Mouse (Mus musculus): Measurements from ENCODE around the gene Prm3.
A peak's percentile ranks its signal among the peaks of the same experiment; 100 is the strongest.

Gene Prm3

GRCm38 (mm10) chr16:10788866-10789265, 1.8 kb downstream of the Prm3 start:
- no peak for DNase-seq

- DNase-seq: no peak
Observed at GRCm38 (mm10) chr16:10788271-10788670, 2.4 kb downstream of the Prm3 start, which contains the start of gene Tnp2. TSS of gene Tnp2 (minus strand) at chr16:10788660.

- no peak for DNase-seq
Observed at GRCm38 (mm10) chr16:10787548-10788058, 3.1 kb downstream of the Prm3 start.

GRCm38 (mm10) chr16:10786782-10787547, 3.7 kb downstream of the Prm3 start:
- no peak for DNase-seq

GRCm38 (mm10) chr16:10786288-10786687, 4.4 kb downstream of the Prm3 start:
- peak; percentile 83 for DNase-seq

- peak; percentile 71 for DNase-seq
Observed at GRCm38 (mm10) chr16:10785371-10786231, 5.1 kb downstream of the Prm3 start, which contains the start of gene Socs1. TSS of gene Socs1 (minus strand) at chr16:10785536.

- peak; percentile 86 for DNase-seq
Observed at GRCm38 (mm10) chr16:10784793-10785370, 5.8 kb downstream of the Prm3 start.

- peak; percentile 35 for DNase-seq
Observed at GRCm38 (mm10) chr16:10783883-10784792, 6.6 kb downstream of the Prm3 start.

- DNase-seq: no peak
Observed at GRCm38 (mm10) chr16:10783451-10783850, 7.3 kb downstream of the Prm3 start.

- no peak for DNase-seq
Observed at GRCm38 (mm10) chr16:10783152-10783434, 7.6 kb downstream of the Prm3 start.

- DNase-seq: no peak
Observed at GRCm38 (mm10) chr16:10782377-10783151, 8.2 kb downstream of the Prm3 start.

- DNase-seq: no peak
Observed at GRCm38 (mm10) chr16:10781862-10782371, 8.8 kb downstream of the Prm3 start.

GRCm38 (mm10) chr16:10780631-10781120, 10.0 kb downstream of the Prm3 start:
- no peak for DNase-seq

GRCm38 (mm10) chr16:10777579-10778160, 13.0 kb downstream of the Prm3 start:
- no peak for DNase-seq

GRCm38 (mm10) chr16:10776322-10776721, 14.4 kb downstream of the Prm3 start:
- DNase-seq: no peak

GRCm38 (mm10) chr16:10774726-10775125, 16.0 kb downstream of the Prm3 start:
- no peak for DNase-seq

GRCm38 (mm10) chr16:10773543-10773942, 17.2 kb downstream of the Prm3 start:
- DNase-seq: no peak

- no peak for DNase-seq
Observed at GRCm38 (mm10) chr16:10771769-10772510, 18.8 kb downstream of the Prm3 start.

GRCm38 (mm10) chr16:10770531-10771325, 20.0 kb downstream of the Prm3 start:
- DNase-seq: no peak
